Mouse (Mus musculus) urinary bladder, postnatal 14 days (tissue): ENCODE data around the gene Gpc3.

Experiments
- DNase-seq: peaks from one replicate; pipeline ENCODE4 v3.0.0; 2021; ENCODE audit warnings: low spot score

The Gpc3 gene

DNA sequence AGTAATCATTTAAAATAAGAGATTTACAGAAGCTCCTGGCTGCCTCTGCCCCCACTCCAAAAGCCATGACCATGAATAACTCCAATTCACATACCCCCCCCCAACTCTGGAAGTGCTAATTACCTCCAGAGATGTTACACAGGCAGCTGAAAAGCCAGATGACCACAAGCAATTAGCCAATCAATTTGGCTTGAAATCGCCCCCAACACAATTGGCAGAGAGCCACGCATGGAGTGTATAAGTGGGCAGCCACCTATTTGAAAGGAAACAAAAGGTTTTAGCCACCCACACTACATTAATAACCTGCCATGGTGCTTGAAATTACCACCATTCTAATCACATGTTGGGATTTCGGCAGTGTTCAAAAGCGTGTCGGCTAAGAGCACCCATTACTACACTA lies 55.2 kb downstream of the Gpc3 start:
- no peak for DNase-seq

DNA sequence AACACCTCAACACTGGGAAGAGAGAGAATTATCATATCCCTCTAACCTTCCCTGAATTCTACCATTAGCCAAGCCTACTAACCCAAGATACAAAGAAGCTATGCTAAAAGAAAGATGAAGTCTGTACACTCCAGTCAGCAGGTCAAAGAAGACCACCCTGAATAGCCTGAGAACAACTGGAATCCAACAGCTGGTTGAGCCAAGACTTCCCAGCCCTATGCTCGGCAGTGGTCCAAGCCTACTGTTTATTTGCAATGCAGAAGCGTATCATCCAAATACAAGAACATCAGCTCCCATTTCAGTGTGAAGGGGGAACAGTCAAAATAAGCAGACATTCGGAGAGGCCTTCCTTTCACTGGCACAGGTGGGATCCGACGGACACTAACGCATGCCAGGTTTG lies 56.3 kb downstream of the Gpc3 start:
- DNase-seq: peak; percentile 3

- DNase-seq: no peak
Observed at GRCm38 (mm10) chrX:52551296-52551695, 62.5 kb downstream of the Gpc3 start.

DNA sequence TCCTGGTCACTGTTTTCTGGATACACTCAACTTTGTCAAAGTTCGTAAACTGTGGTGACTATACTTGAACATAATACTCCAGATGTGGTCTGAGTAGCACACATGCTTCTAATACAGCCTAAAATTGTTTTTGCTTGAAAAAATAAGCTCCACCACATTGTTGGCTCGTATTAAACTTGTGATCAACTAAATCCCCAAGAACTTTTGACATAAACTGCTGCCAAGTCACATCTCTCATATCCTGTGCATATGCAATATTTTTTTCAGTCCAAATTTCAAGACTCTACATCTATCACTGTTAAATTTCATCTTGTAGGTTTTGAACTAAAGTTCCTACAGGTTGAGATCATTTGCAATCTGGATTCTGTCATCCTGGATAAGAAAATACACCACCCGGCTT lies 69.1 kb downstream of the Gpc3 start:
- DNase-seq: no peak

- DNase-seq: no peak
Observed at GRCm38 (mm10) chrX:52537282-52537681, 76.5 kb downstream of the Gpc3 start.

DNA sequence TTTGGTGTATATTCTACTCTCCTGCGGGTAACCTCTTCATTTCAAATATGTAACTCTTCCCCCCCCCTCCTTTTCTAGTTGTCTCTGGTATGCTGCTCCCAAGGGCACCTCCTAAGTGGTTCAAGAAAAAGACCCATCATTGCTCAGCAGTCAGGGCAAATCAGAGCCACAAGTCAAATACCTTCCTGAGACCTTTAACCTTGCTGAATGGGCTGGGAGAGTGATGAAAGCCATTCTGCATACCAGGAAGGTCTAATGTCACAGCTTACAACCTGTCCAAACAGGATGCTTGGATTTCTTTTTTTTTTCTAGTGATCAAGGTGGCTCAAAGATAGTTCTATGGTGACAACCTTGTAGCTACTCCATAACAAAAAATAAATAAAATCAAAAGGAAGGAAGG lies 80.0 kb downstream of the Gpc3 start:
- DNase-seq: no peak

GRCm38 (mm10) chrX:52533098-52533497 lies 80.7 kb downstream of the Gpc3 start:
- peak; percentile 2 for DNase-seq

GRCm38 (mm10) chrX:52532124-52532523 lies 81.6 kb downstream of the Gpc3 start:
- DNase-seq: no peak

GRCm38 (mm10) chrX:52526086-52526485 lies 87.7 kb downstream of the Gpc3 start:
- no peak for DNase-seq

DNA sequence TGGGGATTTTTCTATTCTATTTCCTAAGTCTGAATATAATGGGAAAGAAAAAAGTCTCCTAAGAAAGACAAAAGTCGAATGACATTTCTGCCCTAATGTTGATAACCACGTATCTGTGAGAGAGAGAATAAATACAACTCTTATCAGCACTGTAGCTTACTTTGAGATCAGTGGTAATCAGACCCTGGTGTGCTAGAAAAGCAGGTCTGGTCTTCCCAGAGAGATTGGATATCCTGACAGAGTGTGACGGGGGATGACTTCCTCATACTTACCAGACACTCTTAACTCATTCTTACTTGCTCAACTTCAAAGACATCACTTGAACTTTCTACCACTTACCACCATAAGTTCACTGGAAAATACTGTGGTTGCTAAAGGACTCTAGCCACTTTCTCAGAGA lies 88.6 kb downstream of the Gpc3 start:
- DNase-seq: no peak

GRCm38 (mm10) chrX:52514553-52514952 lies 99.2 kb downstream of the Gpc3 start:
- no peak for DNase-seq

DNA sequence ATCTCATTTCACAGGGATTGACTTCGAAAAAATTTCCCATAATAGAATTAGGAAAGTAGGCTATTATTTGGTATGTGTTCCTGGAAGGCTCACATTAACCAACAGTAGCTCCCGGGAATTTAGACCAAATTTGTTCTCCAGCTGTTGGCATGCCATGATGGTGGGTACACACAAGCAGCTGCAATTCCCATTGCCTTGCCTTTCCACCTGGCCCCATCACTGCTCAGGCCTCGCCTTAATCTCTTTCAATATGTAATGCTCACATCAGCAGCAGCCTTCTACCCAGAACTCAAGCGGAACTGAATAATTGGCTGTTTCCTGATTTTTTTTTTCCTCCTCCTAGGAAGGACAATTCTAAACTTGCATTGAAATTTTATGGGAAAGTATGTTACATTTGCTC lies 102.6 kb downstream of the Gpc3 start:
- no peak for DNase-seq

DNA sequence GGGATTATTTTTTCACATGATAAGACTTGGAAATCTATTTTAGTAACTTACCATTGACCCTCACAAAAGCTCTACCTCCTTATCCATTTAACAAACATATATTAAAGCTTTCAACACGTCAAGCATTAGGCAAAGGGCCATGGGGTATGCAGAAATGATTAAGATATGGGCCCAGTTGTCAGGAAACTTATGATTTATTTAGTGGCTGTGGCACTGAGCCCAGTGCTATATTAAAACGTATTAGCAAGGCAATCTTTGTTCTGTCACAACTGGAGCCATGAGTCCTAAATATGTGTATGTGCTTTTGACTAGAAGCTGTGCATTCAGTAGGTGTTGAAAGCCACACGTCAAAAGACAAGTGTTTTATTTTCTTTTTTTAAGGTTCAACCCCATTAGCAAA lies 109.9 kb downstream of the Gpc3 start:
- no peak for DNase-seq

- DNase-seq: no peak
Observed at GRCm38 (mm10) chrX:52489461-52489860, 124.3 kb downstream of the Gpc3 start.

- no peak for DNase-seq
Observed at GRCm38 (mm10) chrX:52455074-52455588, 158.6 kb downstream of the Gpc3 start.

- peak; percentile 62 for DNase-seq
Observed at GRCm38 (mm10) chrX:52453445-52454182, 160.1 kb downstream of the Gpc3 start.

DNA sequence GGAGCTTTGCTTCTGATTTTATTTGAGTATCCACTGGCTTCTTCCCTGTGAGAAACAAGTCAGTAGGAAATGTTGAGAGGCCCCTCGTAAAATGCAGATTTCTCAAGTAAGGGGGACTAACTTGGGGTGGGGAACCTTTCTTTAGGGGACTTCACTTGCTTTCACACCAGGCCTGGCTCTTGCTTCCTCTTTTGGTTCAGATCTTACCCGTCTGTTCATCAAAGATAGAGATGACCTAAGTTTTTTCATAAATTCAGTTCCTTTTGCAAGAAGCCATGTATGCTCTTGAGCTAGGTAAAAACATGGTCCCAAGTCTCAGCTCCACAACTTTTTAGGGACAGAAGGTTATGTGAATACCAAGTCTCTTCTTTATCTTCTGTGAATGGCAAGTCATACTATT lies 164.6 kb downstream of the Gpc3 start:
- DNase-seq: no peak

DNA sequence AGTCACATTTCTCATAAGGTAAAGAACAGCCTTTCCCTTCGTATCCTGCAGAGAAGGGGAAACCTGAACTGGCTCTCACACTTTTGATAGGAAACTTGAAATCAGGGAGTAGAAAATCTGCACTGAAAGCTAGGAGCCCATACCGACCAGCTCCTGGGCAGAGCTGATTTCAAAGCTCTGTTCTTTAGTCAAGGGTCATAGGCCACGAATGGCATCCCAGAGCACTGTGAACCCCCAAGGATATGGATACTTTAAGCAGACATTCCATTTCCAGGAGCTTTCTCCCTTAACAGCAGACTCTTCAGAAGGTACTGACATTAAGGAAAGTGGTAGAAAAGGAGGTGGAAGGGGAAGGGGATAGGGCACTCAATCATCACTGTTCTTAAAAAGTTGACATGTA lies 165.3 kb downstream of the Gpc3 start:
- no peak for DNase-seq

GRCm38 (mm10) chrX:52446530-52446929 lies 167.2 kb downstream of the Gpc3 start:
- no peak for DNase-seq

- DNase-seq: no peak
Observed at GRCm38 (mm10) chrX:52444977-52445376, 168.8 kb downstream of the Gpc3 start.

DNA sequence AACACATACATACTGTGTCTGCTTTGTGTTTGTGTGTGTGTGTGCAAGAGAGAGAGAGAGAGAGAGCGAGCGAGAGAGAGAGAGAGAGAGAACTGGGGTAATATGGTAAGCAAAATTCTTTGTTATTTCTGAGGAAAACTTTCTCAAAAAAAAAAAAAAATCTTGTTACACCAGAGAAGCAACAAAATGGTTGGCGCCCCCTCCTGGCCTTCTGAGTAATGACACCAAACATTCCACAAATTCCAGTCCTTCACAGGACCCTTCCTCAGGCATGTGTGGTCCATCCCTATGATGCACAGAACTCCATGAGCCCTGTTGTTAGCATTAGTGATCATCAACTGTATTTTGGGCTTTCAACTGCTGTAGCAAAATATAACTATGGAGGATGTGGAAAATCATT lies 172.0 kb downstream of the Gpc3 start:
- no peak for DNase-seq

GRCm38 (mm10) chrX:52439421-52439820 lies 174.3 kb downstream of the Gpc3 start:
- DNase-seq: no peak

DNA sequence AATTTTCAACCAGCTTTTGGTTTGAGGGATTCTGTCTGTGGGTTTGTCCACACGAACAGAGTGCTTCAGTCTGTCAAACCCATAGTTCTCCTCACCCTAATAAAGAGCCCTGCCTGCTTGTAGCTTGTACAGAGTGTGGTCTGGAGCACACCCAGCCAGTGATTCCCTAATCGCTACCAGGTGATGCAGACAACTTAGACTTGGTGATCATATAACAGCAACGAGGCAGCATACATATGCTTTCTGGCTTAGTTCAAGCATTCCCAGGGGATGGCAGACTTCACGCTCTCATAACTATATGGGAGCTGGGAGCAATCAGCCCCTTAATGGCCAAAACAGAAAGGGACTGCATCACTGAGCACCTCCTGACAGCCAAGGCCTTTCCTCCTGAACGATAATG lies 188.1 kb downstream of the Gpc3 start:
- DNase-seq: no peak

DNA sequence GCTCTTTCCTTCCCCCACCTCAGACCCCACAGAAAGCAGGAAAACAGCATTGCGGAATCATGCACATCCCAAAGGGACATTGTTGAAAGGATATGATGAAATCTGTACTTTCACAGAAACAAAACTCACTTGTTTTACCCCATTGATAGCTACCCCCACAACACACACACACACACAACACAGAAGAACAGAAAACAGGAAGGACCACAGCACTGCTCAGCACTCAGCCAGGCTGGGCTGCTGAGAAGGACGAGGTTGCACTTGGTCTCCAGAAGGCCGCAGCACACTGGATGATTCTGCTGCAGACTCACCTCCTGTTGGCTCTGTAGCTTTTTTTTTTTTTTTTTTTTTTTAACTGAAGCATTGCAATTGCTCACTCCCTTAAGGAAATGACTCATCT lies 193.9 kb downstream of the Gpc3 start:
- DNase-seq: no peak
